Mouse (Mus musculus): ENCODE measurements around the gene Dhdh.

The Dhdh gene

DNA sequence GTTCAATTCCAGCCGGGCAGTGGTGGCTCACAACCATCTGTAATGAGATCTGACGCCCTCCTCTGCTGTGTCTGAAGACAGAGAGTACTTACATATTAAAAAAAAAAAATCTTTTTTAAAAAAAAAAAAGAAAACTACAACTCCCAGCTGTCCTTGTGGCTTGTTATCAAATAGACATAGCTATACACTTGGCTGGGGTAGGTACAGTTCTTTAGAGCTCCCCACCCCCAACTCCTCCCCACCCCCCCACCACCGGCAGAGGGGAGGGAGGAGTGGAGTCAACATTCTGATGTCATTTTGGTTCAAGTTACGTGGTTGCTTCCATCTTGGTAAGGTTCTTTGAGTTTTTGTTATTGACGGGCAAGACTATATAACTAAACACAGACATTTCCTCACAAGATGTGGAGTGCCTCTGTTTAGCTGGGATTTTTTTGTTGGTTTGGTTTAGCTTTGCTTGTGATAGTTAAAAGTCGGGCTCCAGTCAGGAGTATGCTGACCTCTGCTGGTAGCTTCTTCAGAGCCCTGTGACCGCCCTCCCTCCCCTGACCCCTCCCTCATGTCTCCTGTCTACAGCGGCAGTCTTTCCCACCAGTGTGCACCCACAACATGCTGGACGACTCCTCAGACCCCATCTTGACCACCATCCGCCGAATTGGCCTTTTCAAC, 41.1 kb downstream of the Dhdh start:
- DNase-seq: no peak

DNA sequence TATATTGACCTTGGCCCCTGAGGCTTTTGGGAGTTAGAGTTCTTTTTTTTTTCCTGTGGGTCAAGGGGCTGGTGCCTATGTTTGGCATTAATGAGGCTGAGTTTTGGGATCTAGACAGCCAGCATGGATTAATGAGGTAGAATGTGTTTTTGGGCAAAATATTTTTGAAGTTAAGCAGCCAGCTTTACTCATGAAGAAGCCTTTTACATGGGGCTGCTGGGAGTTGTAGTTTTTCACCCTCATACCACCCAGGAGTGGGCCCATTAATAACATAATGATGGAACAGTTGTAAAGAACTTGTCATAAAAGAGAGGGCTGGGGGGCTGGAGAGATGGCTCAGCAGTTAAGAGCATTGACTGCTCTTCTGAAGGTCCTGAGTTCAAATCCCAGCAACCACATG, 42.0 kb downstream of the Dhdh start:
- no peak for DNase-seq

DNA sequence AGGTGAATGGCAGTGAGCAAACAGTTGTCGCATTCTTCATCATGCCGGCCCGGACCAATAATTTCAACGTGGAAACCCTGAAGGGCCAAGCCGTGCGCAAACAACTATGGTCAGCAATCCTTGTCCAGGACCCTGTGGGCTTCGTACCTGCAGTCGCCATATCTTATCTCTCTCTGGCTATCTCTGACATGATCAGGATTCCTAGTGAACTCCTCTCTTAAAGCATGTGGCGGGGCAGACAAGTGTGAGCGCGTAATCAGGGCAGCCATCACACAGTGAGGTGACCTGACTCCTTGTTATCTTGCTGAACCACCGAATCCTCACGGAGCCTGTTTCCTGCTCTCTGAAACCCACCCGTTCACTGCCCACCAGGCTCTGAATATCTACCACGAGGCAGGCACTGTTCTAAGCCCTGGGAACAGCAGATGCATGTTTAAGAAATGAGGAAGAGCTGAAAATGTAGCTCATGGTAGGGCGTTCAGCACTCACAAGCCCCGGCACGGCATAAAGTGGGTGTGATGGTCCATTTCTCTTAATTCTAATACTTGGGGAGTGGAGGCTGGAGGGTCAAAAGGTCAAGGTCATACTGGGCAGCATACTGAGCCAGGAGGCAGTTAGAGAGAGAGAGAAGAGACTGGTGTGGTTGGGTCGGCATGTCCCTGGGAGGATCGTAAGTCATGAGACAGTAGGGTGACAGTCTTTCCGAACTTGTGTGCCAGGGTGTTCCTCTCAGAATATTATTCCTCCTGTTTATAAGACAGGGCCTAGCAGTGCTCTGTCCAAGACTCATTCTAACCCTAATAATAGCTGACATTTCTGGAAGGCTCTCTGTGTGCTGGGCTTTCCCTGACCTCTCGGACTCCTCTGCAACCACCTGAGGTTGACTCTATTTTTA, 44.8 kb downstream of the Dhdh start:
- DNase-seq: no peak

DNA sequence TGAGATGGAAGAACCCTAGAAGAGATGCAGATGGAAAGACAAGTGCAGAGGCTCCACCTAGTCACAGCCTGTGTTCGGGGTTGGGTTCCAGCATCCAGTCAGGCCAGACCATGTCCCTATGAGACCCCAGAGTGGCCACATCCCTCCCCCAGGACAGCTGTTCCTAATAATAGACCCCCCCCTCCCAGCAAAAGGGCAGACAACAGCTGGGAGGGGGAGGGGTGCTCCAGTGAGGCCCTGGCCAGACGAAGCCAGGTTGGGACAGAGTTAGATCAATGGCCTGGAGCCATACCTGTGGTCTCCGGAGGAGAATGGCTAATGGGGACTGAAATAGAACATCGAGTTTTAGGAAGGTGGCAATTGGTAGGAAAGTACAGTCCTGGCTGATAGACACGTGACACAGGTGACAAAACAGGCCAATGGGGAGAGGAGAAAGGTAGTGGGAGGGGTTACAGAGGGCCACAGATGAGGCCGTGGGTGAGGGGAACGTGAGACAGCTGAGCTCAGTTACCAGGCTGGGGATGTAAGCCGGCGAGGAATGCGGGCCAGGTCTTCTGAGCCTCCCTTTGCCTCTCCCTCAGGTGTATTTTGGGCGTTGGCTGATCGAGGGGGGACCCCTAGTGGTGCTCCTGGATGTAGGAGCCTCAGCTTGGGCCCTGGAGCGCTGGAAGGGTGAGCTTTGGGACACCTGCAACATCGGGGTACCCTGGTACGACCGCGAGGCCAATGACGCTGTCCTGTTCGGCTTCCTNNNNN, 50.9 kb downstream of the Dhdh start, which contains the start of gene Ruvbl2:
TSS of gene Ruvbl2 (minus strand) at position 576 of the 756 bp plus-strand sequence.
- peak; percentile 56 for DNase-seq

DNA sequence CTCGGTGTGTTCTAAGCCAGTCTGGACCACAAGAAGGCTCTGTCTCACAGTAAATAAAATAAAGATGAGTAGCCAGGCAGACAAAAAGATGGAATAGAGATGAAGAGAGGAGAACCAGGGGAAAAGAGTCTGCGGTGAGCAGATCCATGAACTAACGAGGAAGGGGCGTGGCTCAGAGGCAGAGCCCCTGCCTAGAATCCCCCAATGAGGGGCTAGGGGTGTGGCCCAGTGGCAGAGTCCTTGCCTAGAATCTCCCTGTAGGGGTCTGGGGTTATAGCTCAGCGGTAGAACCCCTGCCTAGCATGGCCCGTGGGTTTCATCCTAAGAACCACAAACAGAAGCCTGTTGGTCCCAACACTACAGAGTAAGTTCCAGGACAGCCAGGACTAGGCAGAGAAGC, 51.6 kb downstream of the Dhdh start:
- peak; percentile 39 for DNase-seq

DNA sequence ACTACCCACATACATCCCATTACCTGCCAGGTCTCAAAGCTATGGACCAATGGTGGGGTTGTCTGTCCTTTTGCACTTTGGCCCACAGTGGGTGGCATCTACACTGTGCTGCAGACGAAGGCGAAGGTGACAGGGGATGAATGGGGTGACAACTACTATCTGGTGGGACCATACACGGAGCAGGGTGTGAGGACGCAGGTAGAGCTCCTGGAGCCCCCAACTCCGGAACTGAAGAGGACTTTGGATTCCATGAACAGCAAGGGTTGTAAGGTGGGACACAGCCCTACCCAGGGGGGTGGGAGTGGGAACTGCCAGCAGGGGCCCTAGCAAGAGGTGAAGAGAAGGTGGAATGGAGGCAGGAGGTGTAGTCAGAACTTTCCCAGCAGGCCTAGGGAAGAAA, 52.2 kb downstream of the Dhdh start:
- DNase-seq: peak; percentile 51

DNA sequence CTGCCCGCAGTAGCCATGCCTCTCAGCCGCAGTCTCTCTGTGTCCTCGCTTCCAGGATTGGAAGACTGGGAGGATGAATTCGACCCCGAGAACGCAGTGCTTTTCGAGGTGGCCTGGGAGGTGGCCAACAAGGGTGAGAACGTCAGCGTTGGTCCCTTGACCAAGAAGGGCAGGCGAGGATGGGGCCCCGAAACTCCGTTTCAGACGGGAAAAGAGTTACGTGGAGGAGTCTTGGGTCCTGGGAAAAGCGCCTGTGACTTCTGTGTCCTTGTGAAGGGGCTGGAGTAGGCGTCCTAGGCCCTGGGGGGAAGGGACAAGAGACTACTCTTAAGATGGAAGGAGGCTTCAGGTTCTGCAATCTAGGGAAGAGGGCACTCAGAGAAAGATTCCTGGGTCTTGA, 53.6 kb downstream of the Dhdh start:
- no peak for DNase-seq

DNA sequence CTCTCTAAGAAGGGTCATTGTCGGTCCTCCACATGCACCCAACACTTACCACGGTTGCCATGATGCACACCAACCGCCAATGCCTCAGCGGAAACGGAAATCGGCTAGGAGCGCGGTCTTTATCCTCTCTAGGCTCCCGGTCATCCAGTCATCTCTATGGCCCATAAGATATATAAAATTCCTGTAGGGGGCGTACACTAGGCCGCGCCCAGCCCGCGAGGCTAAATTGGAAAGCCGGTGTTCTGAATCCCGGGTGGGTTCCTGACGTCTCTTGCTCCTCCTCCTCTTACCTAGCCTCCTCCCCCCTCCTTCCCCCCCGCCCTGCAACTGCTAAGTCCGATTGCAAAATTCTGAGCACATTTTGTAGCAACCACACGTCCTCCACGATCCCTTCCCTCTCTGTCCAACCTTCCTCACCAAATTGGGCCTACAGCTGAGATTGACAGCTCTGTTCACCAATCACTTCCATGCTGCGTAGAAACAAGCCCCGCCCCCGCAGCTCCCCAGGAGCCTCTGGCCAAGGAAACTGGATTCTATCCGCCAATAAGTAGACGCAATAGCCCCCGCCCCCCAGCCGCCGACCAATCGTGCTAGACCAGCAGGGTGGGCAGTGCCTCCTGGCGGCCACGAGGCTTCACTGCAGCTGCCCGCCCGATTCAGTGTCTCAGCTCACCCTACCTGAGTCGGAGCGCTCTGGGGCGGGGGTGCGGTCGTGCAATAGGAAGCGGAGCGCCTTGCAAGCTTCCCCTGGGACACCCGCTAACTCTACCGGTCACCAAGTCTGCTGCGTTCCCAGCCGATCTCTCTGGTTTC, 54.2 kb downstream of the Dhdh start, which contains the start of gene Gys1:
TSS of gene Gys1 (plus strand) at position 642 of the 813 bp plus-strand sequence.
- DNase-seq: peak; percentile 100

DNA sequence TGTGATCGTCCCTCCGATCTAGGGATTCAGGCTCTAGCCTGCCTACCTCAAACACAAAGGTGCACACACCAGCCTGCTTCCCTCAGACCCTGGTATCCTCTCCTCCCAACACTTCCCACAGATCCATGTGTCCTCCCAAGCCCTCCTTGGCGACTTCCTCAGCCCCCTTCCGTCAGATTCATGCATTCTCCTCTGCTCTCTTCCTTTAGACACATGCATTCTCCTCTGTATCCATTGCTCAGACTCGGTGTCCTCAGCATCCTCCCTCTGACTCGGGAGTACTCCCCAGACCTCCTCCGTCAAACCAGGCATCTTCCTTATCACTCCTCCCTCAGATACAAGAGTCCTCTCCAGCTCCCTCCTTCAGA, 54.8 kb downstream of the Dhdh start:
- DNase-seq: no peak

DNA sequence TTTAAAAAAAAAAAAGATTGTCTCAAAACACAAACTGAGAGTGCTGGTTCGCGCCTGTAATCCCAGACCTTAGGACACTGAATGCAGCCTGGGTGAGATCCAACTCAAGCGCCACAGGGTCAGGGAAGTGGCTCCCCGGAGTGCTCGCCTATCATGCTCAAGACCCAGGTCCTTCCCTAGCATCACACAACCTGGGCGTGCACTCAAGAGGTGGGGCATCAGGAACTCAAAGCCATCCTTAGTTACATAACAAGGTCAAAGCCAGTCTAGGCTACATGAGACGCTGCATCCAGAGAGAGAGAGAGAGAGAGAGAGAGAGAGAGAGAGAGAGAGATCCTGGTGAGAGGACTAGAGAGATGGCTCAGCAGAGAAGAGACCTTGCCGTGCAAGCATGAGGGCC, 62.0 kb downstream of the Dhdh start:
- DNase-seq: no peak

DNA sequence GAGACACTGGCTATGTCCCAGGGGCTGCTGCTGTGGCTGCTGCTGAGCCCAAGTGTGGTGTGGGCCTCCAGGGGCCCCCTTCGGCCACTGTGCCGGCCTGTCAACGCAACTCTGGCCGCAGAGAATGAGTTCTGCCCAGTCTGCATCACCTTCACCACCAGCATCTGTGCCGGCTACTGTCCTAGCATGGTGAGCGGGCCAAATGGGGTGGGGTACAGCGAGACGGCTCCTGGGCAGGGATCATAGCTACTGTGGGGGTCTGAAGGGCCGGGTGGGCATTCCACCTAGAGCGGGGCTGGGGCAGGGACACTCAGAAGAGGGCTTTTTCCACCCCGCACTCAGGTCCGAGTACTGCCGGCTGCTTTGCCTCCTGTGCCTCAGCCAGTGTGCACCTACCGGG, 67.4 kb downstream of the Dhdh start:
- no peak for DNase-seq
